25 mouse cellular contexts compared by ENCODE assay signal in genomic region chr1:98023866-98024265, GRCm38 (mm10).
"Had no signal": no experiment of that assay in that cellular context is flagged by ENCODE, and none has a peak within 500 bp of the region (broad histone marks: within the 10 kb centered on the region; RNA-seq: fewer than 3 reads in every experiment).

No protein-coding gene starts in this region.

- H3K9me3 ChIP-seq: limb, embryonic 10.5 days; limb, embryonic 13.5 days; liver, embryonic 12.5 days; liver, embryonic 15.5 days; lung, embryonic 15.5 days; megakaryocyte, embryonic 14.5 days; midbrain, embryonic 10.5 days; midbrain, embryonic 13.5 days; neural tube, embryonic 12.5 days; neural tube, embryonic 15.5 days had no signal

- H3K4me1 ChIP-seq: limb, embryonic 10.5 days; limb, embryonic 13.5 days; liver, embryonic 15.5 days; lung, embryonic 15.5 days; midbrain, embryonic 10.5 days; midbrain, embryonic 13.5 days; neural tube, embryonic 12.5 days; neural tube, embryonic 15.5 days had no signal

- DNase-seq: kidney, adult 8-10 months; kidney, postnatal 10 days; layer of hippocampus, postnatal 36 days; liver; lung, adult 18-20 months; lung, postnatal 10 days; lung, postnatal 36 days; right cerebral cortex, adult 18-20 months; right cerebral cortex, postnatal 14 days; right cerebral cortex, postnatal 4 days; thymus, adult 2 months; thymus, postnatal 14 days; thymus, postnatal 4 days had no signal

- H3K4me3 ChIP-seq: left cerebral cortex, adult 2 months; limb, embryonic 10.5 days; limb, embryonic 13.5 days; liver, embryonic 12.5 days; liver, embryonic 15.5 days; lung, embryonic 15.5 days; megakaryocyte, embryonic 14.5 days; midbrain, embryonic 10.5 days; midbrain, embryonic 13.5 days; neural tube, embryonic 12.5 days; neural tube, embryonic 15.5 days had no signal

- H3K27me3 ChIP-seq: limb, embryonic 13.5 days; liver, embryonic 12.5 days; liver, embryonic 15.5 days; lung, embryonic 15.5 days; megakaryocyte, embryonic 14.5 days; midbrain, embryonic 13.5 days; neural tube, embryonic 12.5 days; neural tube, embryonic 15.5 days had no signal

- H3K9ac ChIP-seq: limb, embryonic 13.5 days; liver, embryonic 12.5 days; liver, embryonic 15.5 days; lung, embryonic 15.5 days; midbrain, embryonic 13.5 days; neural tube, embryonic 12.5 days; neural tube, embryonic 15.5 days had no signal

- H3K36me3 ChIP-seq: limb, embryonic 10.5 days; limb, embryonic 13.5 days; liver, embryonic 12.5 days; liver, embryonic 15.5 days; lung, embryonic 15.5 days; midbrain, embryonic 10.5 days; midbrain, embryonic 13.5 days; neural tube, embryonic 12.5 days; neural tube, embryonic 15.5 days had no signal

- H3K4me2 ChIP-seq: limb, embryonic 13.5 days; liver, embryonic 12.5 days; liver, embryonic 15.5 days; lung, embryonic 15.5 days; midbrain, embryonic 13.5 days; neural tube, embryonic 12.5 days; neural tube, embryonic 15.5 days had no signal

- H3K27ac ChIP-seq: left cerebral cortex, adult 2 months; limb, embryonic 10.5 days; limb, embryonic 13.5 days; liver, embryonic 12.5 days; liver, embryonic 15.5 days; lung, embryonic 15.5 days; midbrain, embryonic 10.5 days; midbrain, embryonic 13.5 days; neural tube, embryonic 12.5 days; neural tube, embryonic 15.5 days; stomach, postnatal 0 days had no signal

- ATAC-seq: liver, embryonic 12.5 days; midbrain, embryonic 13.5 days had no signal
